Mouse (Mus musculus) myocyte (in vitro differentiated cells): ENCODE results near the gene Riiad1. TPM values are rescaled to one million over a fixed set of nuclear protein-coding genes. Genes with fewer than 3 reads are reported as not detected.
A peak's percentile ranks its signal among the peaks of the same experiment; 100 is the strongest.

Experiments
- H3K27me3 ChIP-seq: one replicate; pipeline ENCODE4 v1.6.1; 2011; ENCODE audit not compliant: control insufficient read depth, insufficient read depth, insufficient read length
- H3K36me3 ChIP-seq: one replicate; pipeline ENCODE4 v1.6.1; 2011; ENCODE audit not compliant: control insufficient read depth, insufficient read depth
- H3K4me2 ChIP-seq: one replicate; pipeline ENCODE4 v1.6.1; 2011; ENCODE audit warnings: low read depth, control low read depth
- H3K4me3 ChIP-seq: one replicate; pipeline ENCODE4 v1.5.1; 2011; ENCODE audit warnings: mild to moderate bottlenecking, control low read depth, moderate library complexity
- H3K79me2 ChIP-seq: one replicate; pipeline ENCODE4 v1.6.1; 2011; ENCODE audit not compliant: control insufficient read depth, insufficient read depth
- H3ac ChIP-seq: one replicate; pipeline ENCODE4 v1.6.1; 2011; ENCODE audit not compliant: control insufficient read depth, insufficient read length
- CEBPB ChIP-seq: IDR thresholded peaks from 2 replicates; pipeline ENCODE4 v1.6.1; 2011; ENCODE audit warnings: mild to moderate bottlenecking, moderate library complexity; ENCODE audit not compliant: poor library complexity, insufficient read depth, severe bottlenecking
- E2F4 ChIP-seq: IDR thresholded peaks from one replicate; pipeline ENCODE4 v1.6.1; 2011; ENCODE audit warnings: mild to moderate bottlenecking, control low read depth, moderate library complexity; ENCODE audit not compliant: insufficient read depth
- MAX ChIP-seq: IDR thresholded peaks from one replicate; pipeline ENCODE4 v1.6.1; 2011; ENCODE audit warnings: low read depth, mild to moderate bottlenecking, control low read depth
- MYOD1 ChIP-seq, 3 experiments: IDR thresholded peaks; one replicate each; pipeline ENCODE4 v1.6.1; 2011; ENCODE audit warnings: control low read depth in 2 of 3, low read depth in 2 of 3, mild to moderate bottlenecking in 2 of 3, moderate library complexity in 1 of 3; ENCODE audit not compliant: insufficient read length in 2 of 3, control insufficient read depth in 1 of 3
- MYOG ChIP-seq, 3 experiments: IDR thresholded peaks; one replicate each; pipeline ENCODE4 v1.6.1; 2011; ENCODE audit warnings: control low read depth in 2 of 3, low read depth in 2 of 3, mild to moderate bottlenecking in 2 of 3; ENCODE audit not compliant: insufficient read length in 2 of 3, control insufficient read depth in 1 of 3, insufficient read depth in 1 of 3
- POLR2A ChIP-seq: IDR thresholded peaks from one replicate; pipeline ENCODE4 v1.6.1; 2011; ENCODE audit warnings: low read depth, mild to moderate bottlenecking, control low read depth, moderate library complexity; ENCODE audit not compliant: insufficient read length
- POLR2AphosphoS2 ChIP-seq: IDR thresholded peaks from one replicate; pipeline ENCODE4 v1.6.1; 2011; ENCODE audit warnings: low read depth, control low read depth; ENCODE audit not compliant: insufficient read length
- REST ChIP-seq: IDR thresholded peaks from one replicate; pipeline ENCODE4 v1.6.1; 2011; ENCODE audit warnings: mild to moderate bottlenecking, control low read depth, moderate library complexity; ENCODE audit not compliant: insufficient read depth, insufficient read length
- SRF ChIP-seq: IDR thresholded peaks from one replicate; pipeline ENCODE4 v1.6.1; 2011; ENCODE audit warnings: low read depth; ENCODE audit not compliant: control insufficient read depth, insufficient read length
- TCF12 ChIP-seq: IDR thresholded peaks from one replicate; pipeline ENCODE4 v1.6.1; 2011; ENCODE audit warnings: mild to moderate bottlenecking, control low read depth; ENCODE audit not compliant: poor library complexity, insufficient read depth, severe bottlenecking
- TCF3 ChIP-seq: IDR thresholded peaks from one replicate; pipeline ENCODE4 v1.6.1; 2011; ENCODE audit warnings: low read depth, control low read depth; ENCODE audit not compliant: insufficient read length
- USF1 ChIP-seq: IDR thresholded peaks from one replicate; pipeline ENCODE4 v1.6.1; 2011; ENCODE audit warnings: low read depth, mild to moderate bottlenecking, control low read depth, moderate library complexity
- polyA plus RNA-seq: library from polyadenylated mRNA; unstranded; fragments of >200 nt; fragmentation: generic; extraction: Trizol; gene quantifications from one replicate; pipeline ENCODE4 v1.2.1, GENCODE M21; 2012; ENCODE audit warnings: missing spikeins

Gene Riiad1
- polyA plus RNA-seq, 1 experiment: 0.36 TPM

DNA sequence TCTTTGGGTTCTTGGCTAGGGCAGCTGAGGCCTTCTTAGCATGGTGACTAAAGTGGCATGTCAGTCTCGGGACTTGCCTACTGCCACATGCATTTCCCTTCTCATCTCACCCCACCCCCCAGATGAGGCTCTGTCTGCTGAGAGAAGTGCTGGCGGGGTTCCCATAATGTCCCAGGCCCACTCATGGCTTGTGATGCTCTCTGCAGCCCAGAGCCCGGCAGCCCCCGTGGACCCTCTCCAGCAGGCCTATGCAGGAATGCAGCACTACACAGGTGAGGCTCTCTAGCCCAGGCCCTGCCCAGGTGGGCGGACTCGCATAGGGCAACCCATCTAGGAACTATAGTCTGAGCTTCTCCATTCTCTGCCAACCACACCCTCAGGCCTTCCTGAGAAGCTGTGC, 7.4 kb upstream of the Riiad1 start:
- Histone ChIP-seq H3K4me2 (no peak overlapping the region), H3ac (no peak overlapping the region), H3K4me3 (no peak overlapping the region), H3K27me3 (no peaks in the 10 kb centered on the region), H3K79me2 (no peaks in the 10 kb centered on the region), H3K36me3 (no peaks in the 10 kb centered on the region)
- TF ChIP-seq TCF3 (no peak), POLR2AphosphoS2 (no peak), E2F4 (no peak), USF1 (no peak), MYOG (IDR thresholded peaks at IDR 0.05; ENCODE audit: control insufficient read depth in 1 of 3, insufficient read depth in 1 of 3, insufficient read length in 2 of 3, low read depth in 2 of 3) (no peak), SRF (no peak), CEBPB (no peak), POLR2A (no peak)

DNA sequence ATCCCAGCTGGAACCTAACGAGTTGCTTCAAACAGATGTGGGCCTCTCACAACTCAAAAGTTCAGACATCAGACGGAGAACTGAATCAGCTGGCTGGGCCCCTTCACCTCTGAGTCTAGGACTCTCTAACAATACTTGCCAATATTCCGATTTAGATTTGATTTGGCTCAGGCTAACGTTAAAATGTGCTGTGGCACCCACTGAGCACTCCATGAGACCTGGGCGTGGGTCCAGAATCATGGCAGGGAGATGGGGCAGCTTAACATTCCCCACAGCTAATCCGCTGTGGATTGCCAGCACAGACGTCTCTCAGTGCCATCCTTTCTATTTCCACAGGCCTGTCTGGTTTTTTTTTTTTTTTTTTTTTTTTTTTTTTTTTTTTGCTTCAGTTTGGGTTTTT, 5.8 kb upstream of the Riiad1 start:
- TF ChIP-seq POLR2A (no peak), REST (no peak), MAX (no peak), TCF3 (no peak), MYOD1 (IDR thresholded peaks at IDR 0.05; ENCODE audit: control insufficient read depth in 1 of 3, insufficient read length in 2 of 3, low read depth in 2 of 3) (no peak), POLR2AphosphoS2 (no peak), E2F4 (no peak), CEBPB (no peak), SRF (no peak), USF1 (no peak), TCF12 (no peak), MYOG (IDR thresholded peaks at IDR 0.05; ENCODE audit: control insufficient read depth in 1 of 3, insufficient read depth in 1 of 3, insufficient read length in 2 of 3, low read depth in 2 of 3) (no peak)
- H3ac ChIP-seq: no peak overlapping the region
- no peaks in the 10 kb centered on the region for H3K79me2 ChIP-seq
- H3K36me3 ChIP-seq: no peaks in the 10 kb centered on the region
- no peaks in the 10 kb centered on the region for H3K27me3 ChIP-seq
- H3K4me3 ChIP-seq: no peak overlapping the region
- H3K4me2 ChIP-seq: no peak overlapping the region

DNA sequence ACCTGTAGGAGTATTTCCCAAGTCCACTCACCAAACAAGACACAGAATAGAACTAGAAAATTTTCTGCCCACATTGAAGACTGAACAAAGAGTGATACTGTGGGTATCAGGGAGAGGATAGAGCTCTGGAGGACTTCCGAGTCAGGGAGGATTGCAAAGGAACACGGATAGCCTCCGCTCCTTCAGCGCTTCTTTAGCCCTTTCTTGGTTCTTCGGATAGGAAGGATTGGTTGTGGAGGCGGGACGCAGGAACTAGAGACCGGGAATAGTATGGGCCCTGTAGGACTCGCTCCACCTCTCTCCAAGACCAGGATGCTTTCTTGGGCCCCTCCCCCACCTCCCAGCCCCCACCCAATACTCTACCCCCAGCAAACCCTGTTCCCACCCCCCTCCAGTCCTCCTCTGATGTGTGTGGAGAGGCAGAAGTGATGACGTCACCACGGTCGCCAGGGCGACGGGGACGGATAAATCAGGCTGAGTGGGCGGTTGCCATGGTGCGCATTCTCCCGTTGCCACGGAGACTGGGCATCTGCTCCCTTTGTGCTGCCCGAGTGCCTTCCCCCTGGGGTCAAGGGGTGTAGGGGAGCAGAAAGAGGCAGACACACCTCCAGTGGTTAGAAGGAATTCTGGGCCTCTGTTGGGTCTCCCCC, 3.8 kb upstream of the Riiad1 start:
- Histone ChIP-seq H3K79me2 (no peaks in the 10 kb centered on the region), H3K4me3 (no peak overlapping the region), H3K36me3 (no peaks in the 10 kb centered on the region), H3K27me3 (no peaks in the 10 kb centered on the region), H3K4me2 (no peak overlapping the region), H3ac (no peak overlapping the region)
- no peak for TF ChIP-seq MAX
- TF ChIP-seq POLR2A: no peak
- no peak for TF ChIP-seq REST
- no peak for TF ChIP-seq SRF
- no peak for TF ChIP-seq USF1
- TF ChIP-seq TCF12: no peak
- TF ChIP-seq MYOD1 (IDR thresholded peaks at IDR 0.05; ENCODE audit: control insufficient read depth in 1 of 3, insufficient read length in 2 of 3, low read depth in 2 of 3): no peak
- TF ChIP-seq CEBPB: no peak
- TF ChIP-seq E2F4: no peak

DNA sequence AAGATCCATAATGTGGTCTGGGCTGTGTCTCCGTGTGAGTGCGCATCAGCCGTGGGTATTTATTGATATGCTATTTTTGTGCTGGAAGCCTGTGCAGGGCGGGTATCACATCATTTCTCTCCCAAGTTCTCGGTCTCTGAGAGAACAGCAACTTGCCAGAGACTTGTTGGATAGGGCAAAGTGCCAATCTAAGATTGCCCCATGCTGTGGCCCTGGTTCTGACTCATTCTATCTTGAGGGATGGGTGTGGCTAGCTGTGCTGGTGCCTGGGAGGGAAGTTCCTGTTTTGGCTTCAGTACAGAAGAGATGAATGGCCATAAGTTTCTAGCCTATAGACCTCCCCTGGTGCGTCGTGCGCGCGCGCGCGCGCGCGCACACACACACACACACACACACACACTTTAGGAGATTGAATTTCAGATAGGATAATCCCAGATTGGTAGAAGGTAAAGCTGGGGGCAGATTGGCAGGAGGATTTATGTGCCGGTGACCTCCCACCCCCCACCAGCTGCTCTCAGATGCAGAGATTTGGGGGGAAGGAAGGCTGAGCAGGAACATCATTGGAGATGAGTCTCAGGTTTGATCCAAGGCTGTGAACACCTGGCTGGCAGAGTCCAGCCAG, 2.7 kb upstream of the Riiad1 start:
- Histone ChIP-seq H3K27me3 (no peaks in the 10 kb centered on the region), H3K36me3 (no peaks in the 10 kb centered on the region), H3K79me2 (no peaks in the 10 kb centered on the region), H3K4me2 (no peak overlapping the region), H3ac (no peak overlapping the region), H3K4me3 (no peak overlapping the region)
- no peak for TF ChIP-seq E2F4
- no peak for TF ChIP-seq REST
- no peak for TF ChIP-seq MYOD1 (IDR thresholded peaks at IDR 0.05; ENCODE audit: control insufficient read depth in 1 of 3, insufficient read length in 2 of 3, low read depth in 2 of 3)
- no peak for TF ChIP-seq SRF
- TF ChIP-seq TCF3: no peak
- TF ChIP-seq CEBPB: peak; percentile 30; the same call in 1 of the 2 replicates
- TF ChIP-seq POLR2A: no peak
- no peak for TF ChIP-seq POLR2AphosphoS2

DNA sequence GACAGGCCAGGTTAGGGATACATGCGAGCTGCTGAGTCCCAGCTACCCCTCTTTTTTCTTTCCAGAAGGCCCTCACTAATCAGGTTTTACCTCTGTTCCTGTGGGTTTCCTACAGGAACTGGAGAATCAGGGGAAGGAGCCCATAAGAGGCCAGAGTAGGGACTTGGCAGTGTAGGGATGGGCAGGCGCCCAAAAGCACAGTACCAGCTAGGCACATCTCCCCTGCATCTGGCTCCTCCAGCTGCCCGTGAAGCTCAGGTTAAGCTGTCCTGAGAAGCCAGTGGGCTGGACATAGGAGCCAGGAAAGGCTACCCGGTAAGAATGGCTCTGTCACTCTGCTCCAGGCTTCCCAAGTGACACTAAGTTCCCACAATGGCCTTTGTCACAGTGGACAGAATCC, 1.3 kb upstream of the Riiad1 start:
- H3K79me2 ChIP-seq: no peaks in the 10 kb centered on the region
- TF ChIP-seq POLR2A: no peak
- no peak for TF ChIP-seq USF1
- no peak for TF ChIP-seq POLR2AphosphoS2
- no peak for TF ChIP-seq MAX
- TF ChIP-seq E2F4: no peak
- no peak for TF ChIP-seq SRF
- TF ChIP-seq REST: no peak
- no peak for TF ChIP-seq MYOG (IDR thresholded peaks at IDR 0.05; ENCODE audit: control insufficient read depth in 1 of 3, insufficient read depth in 1 of 3, insufficient read length in 2 of 3, low read depth in 2 of 3)
- TF ChIP-seq CEBPB: no peak
- no peak for TF ChIP-seq TCF12
- no peak for TF ChIP-seq TCF3
- TF ChIP-seq MYOD1 (IDR thresholded peaks at IDR 0.05; ENCODE audit: control insufficient read depth in 1 of 3, insufficient read length in 2 of 3, low read depth in 2 of 3): no peak
- no peaks in the 10 kb centered on the region for H3K27me3 ChIP-seq

More for the DNA sequence above, 1.3 kb upstream of the Riiad1 start:
- Histone ChIP-seq H3ac (no peak overlapping the region), H3K4me3 (no peak overlapping the region), H3K36me3 (no peaks in the 10 kb centered on the region), H3K4me2 (no peak overlapping the region)
